Mouse (Mus musculus): ENCODE results near the gene Fkrp. TPM values are rescaled to one million over a fixed set of nuclear protein-coding genes. Genes with fewer than 3 reads are reported as not detected.

Gene Fkrp
- polyA plus RNA-seq, 1 experiment from 2014 or later: 29.0 TPM

- peaks cover 6% of the 10 kb centered on the region for H3K36me3 ChIP-seq (ENCODE audit: control insufficient read depth, insufficient read depth)
- no peak overlapping the region for H3K4me3 ChIP-seq (replicated peaks; ENCODE audit: low read length)
- no peak overlapping the region for H3K27ac ChIP-seq (ENCODE audit: low read length)
- H3K27me3 ChIP-seq (replicated peaks; ENCODE audit: control insufficient read depth, insufficient read depth, low read length): no peaks in the 10 kb centered on the region
- peaks cover 44% of the 10 kb centered on the region for H3K4me1 ChIP-seq (replicated peaks; ENCODE audit: control insufficient read depth, insufficient read depth, low read length)
- H3K4me2 ChIP-seq (ENCODE audit: low read length): no peak overlapping the region
- no peak overlapping the region for H3K9ac ChIP-seq (replicated peaks; ENCODE audit: low read depth, low read length)
- WGBS: 73% methylated on average over 5 of the region's 5 CpGs
- ATAC-seq: no peak
- H3K9me3 ChIP-seq (ENCODE audit: control insufficient read depth, low read length): no peaks in the 10 kb centered on the region
Observed at GRCm38 (mm10) chr7:16820271-16820763, 3.8 kb upstream of the Fkrp start.

- no peak overlapping the region for H3K9ac ChIP-seq (replicated peaks; ENCODE audit: low read depth, low read length)
- H3K27ac ChIP-seq (ENCODE audit: low read length): no peak overlapping the region
- no peaks in the 10 kb centered on the region for H3K27me3 ChIP-seq (replicated peaks; ENCODE audit: control insufficient read depth, insufficient read depth, low read length)
- no peak overlapping the region for H3K4me3 ChIP-seq (replicated peaks; ENCODE audit: low read length)
- no peak for ATAC-seq
- H3K36me3 ChIP-seq (ENCODE audit: control insufficient read depth, insufficient read depth): 0 out of 2 replicates have a peak, but pooled peaks cover 2% of the 10 kb centered on the region
- H3K4me2 ChIP-seq (ENCODE audit: low read length): no peak overlapping the region
- H3K9me3 ChIP-seq (ENCODE audit: control insufficient read depth, low read length): no peaks in the 10 kb centered on the region
- WGBS: 79% methylated on average over 5 of the region's 5 CpGs
- peaks cover 50% of the 10 kb centered on the region for H3K4me1 ChIP-seq (replicated peaks; ENCODE audit: control insufficient read depth, insufficient read depth, low read length)
Observed at GRCm38 (mm10) chr7:16819794-16820193, 3.3 kb upstream of the Fkrp start.

- H3K4me3 ChIP-seq (replicated peaks; ENCODE audit: low read length): peak overlapping the region; percentile 68
- H3K4me2 ChIP-seq (ENCODE audit: low read length): peak overlapping the region; percentile 93
- H3K27me3 ChIP-seq (replicated peaks; ENCODE audit: control insufficient read depth, insufficient read depth, low read length): no peaks in the 10 kb centered on the region
- ATAC-seq: no peak
- H3K4me1 ChIP-seq (replicated peaks; ENCODE audit: control insufficient read depth, insufficient read depth, low read length): peaks cover 51% of the 10 kb centered on the region
- peak overlapping the region; percentile 99 for H3K9ac ChIP-seq (replicated peaks; ENCODE audit: low read depth, low read length)
- H3K36me3 ChIP-seq (ENCODE audit: control insufficient read depth, insufficient read depth): no peaks in the 10 kb centered on the region
- WGBS: 14% methylated on average over 3 of the region's 3 CpGs
- no peaks in the 10 kb centered on the region for H3K9me3 ChIP-seq (ENCODE audit: control insufficient read depth, low read length)
- no peak overlapping the region; the same call in 1 of the 2 replicates for H3K27ac ChIP-seq (ENCODE audit: low read length)
Observed at GRCm38 (mm10) chr7:16817693-16818092, 1.2 kb upstream of the Fkrp start.

- Histone ChIP-seq H3K36me3 (ENCODE audit: control insufficient read depth, insufficient read depth) (no peaks in the 10 kb centered on the region), H3K4me2 (ENCODE audit: low read length) (peak overlapping the region; percentile 93), H3K9me3 (ENCODE audit: control insufficient read depth, low read length) (no peaks in the 10 kb centered on the region), H3K4me1 (replicated peaks; ENCODE audit: control insufficient read depth, insufficient read depth, low read length) (peaks cover 50% of the 10 kb centered on the region), H3K27ac (ENCODE audit: low read length) (peak overlapping the region; percentile 97), H3K27me3 (replicated peaks; ENCODE audit: control insufficient read depth, insufficient read depth, low read length) (peaks cover 5% of the 10 kb centered on the region; the same call in 1 of the 2 replicates), H3K4me3 (replicated peaks; ENCODE audit: low read length) (peak overlapping the region; percentile 68), H3K9ac (replicated peaks; ENCODE audit: low read depth, low read length) (peak overlapping the region; percentile 99)
- WGBS: 0% methylated on average over 49 of the region's 55 CpGs
- ATAC-seq: peak; percentile 73
Observed at GRCm38 (mm10) chr7:16816078-16816474, 456 bp downstream of the Fkrp start.

GRCm38 (mm10) chr7:16815351-16815941, 1.1 kb downstream of the Fkrp start, which contains the start of gene Strn4:
Gene Strn4 (plus strand): TSS chr7:16815889.
- peak within 1 kb of the TSS; percentile 97 for H3K27ac ChIP-seq (ENCODE audit: low read length)
- no peaks in the 10 kb centered on the region for H3K9me3 ChIP-seq (ENCODE audit: control insufficient read depth, low read length)
- H3K4me2 ChIP-seq (ENCODE audit: low read length): peak within 1 kb of the TSS; percentile 93
- H3K27me3 ChIP-seq (replicated peaks; ENCODE audit: control insufficient read depth, insufficient read depth, low read length): peaks cover 6% of the 10 kb centered on the region; the same call in 1 of the 2 replicates
- WGBS: 0% methylated on average over 1 of the region's 1 CpGs
- peak within 1 kb of the TSS; percentile 68 for H3K4me3 ChIP-seq (replicated peaks; ENCODE audit: low read length)
- H3K9ac ChIP-seq (replicated peaks; ENCODE audit: low read depth, low read length): peak within 1 kb of the TSS; percentile 99
- peak; percentile 45 for ATAC-seq
- H3K36me3 ChIP-seq (ENCODE audit: control insufficient read depth, insufficient read depth): no peaks in the 10 kb centered on the region
- H3K4me1 ChIP-seq (replicated peaks; ENCODE audit: control insufficient read depth, insufficient read depth, low read length): peaks cover 54% of the 10 kb centered on the region

GRCm38 (mm10) chr7:16812505-16812904, 4.0 kb downstream of the Fkrp start:
- Histone ChIP-seq H3K4me3 (replicated peaks; ENCODE audit: low read length) (no peak overlapping the region), H3K36me3 (ENCODE audit: control insufficient read depth, insufficient read depth) (no peaks in the 10 kb centered on the region), H3K27ac (ENCODE audit: low read length) (no peak overlapping the region), H3K9me3 (ENCODE audit: control insufficient read depth, low read length) (no peaks in the 10 kb centered on the region), H3K4me1 (replicated peaks; ENCODE audit: control insufficient read depth, insufficient read depth, low read length) (peaks cover 35% of the 10 kb centered on the region), H3K9ac (replicated peaks; ENCODE audit: low read depth, low read length) (no peak overlapping the region), H3K4me2 (ENCODE audit: low read length) (no peak overlapping the region), H3K27me3 (replicated peaks; ENCODE audit: control insufficient read depth, insufficient read depth, low read length) (peaks cover 8% of the 10 kb centered on the region; the same call in 1 of the 2 replicates)
- 70% methylated on average over 2 of the region's 2 CpGs for WGBS
- no peak for ATAC-seq

GRCm38 (mm10) chr7:16811649-16812070, 4.9 kb downstream of the Fkrp start:
- H3K4me3 ChIP-seq (replicated peaks; ENCODE audit: low read length): peak overlapping the region; percentile 62
- H3K9ac ChIP-seq (replicated peaks; ENCODE audit: low read depth, low read length): peak overlapping the region; percentile 75
- 18% methylated on average over 17 of the region's 17 CpGs for WGBS
- H3K4me1 ChIP-seq (replicated peaks; ENCODE audit: control insufficient read depth, insufficient read depth, low read length): peaks cover 32% of the 10 kb centered on the region
- peaks cover 8% of the 10 kb centered on the region; the same call in 1 of the 2 replicates for H3K27me3 ChIP-seq (replicated peaks; ENCODE audit: control insufficient read depth, insufficient read depth, low read length)
- peak overlapping the region; percentile 81 for H3K27ac ChIP-seq (ENCODE audit: low read length)
- ATAC-seq: no peak
- H3K4me2 ChIP-seq (ENCODE audit: low read length): peak overlapping the region; percentile 82
- no peaks in the 10 kb centered on the region for H3K36me3 ChIP-seq (ENCODE audit: control insufficient read depth, insufficient read depth)
- H3K9me3 ChIP-seq (ENCODE audit: control insufficient read depth, low read length): no peaks in the 10 kb centered on the region

- Histone ChIP-seq H3K36me3 (ENCODE audit: control insufficient read depth, insufficient read depth) (no peaks in the 10 kb centered on the region), H3K4me1 (replicated peaks; ENCODE audit: control insufficient read depth, insufficient read depth, low read length) (peaks cover 32% of the 10 kb centered on the region), H3K27ac (ENCODE audit: low read length) (peak overlapping the region; percentile 81), H3K4me3 (replicated peaks; ENCODE audit: low read length) (peak overlapping the region; percentile 62), H3K27me3 (replicated peaks; ENCODE audit: control insufficient read depth, insufficient read depth, low read length) (peaks cover 8% of the 10 kb centered on the region; the same call in 1 of the 2 replicates), H3K9me3 (ENCODE audit: control insufficient read depth, low read length) (no peaks in the 10 kb centered on the region), H3K4me2 (ENCODE audit: low read length) (peak overlapping the region; percentile 82), H3K9ac (replicated peaks; ENCODE audit: low read depth, low read length) (peak overlapping the region; percentile 75)
- WGBS: 7% methylated on average over 83 of the region's 90 CpGs
- peak; percentile 59 for ATAC-seq
Observed at GRCm38 (mm10) chr7:16810920-16811648, 5.4 kb downstream of the Fkrp start.

GRCm38 (mm10) chr7:16810399-16810919, 6.1 kb downstream of the Fkrp start:
- peak overlapping the region; percentile 75 for H3K9ac ChIP-seq (replicated peaks; ENCODE audit: low read depth, low read length)
- H3K4me2 ChIP-seq (ENCODE audit: low read length): peak overlapping the region; percentile 82
- no peak; the same call in 1 of the 2 replicates for ATAC-seq
- peaks cover 29% of the 10 kb centered on the region for H3K4me1 ChIP-seq (replicated peaks; ENCODE audit: control insufficient read depth, insufficient read depth, low read length)
- no peaks in the 10 kb centered on the region for H3K9me3 ChIP-seq (ENCODE audit: control insufficient read depth, low read length)
- 54% methylated on average over 28 of the region's 28 CpGs for WGBS
- H3K27me3 ChIP-seq (replicated peaks; ENCODE audit: control insufficient read depth, insufficient read depth, low read length): peaks cover 8% of the 10 kb centered on the region; the same call in 1 of the 2 replicates
- H3K36me3 ChIP-seq (ENCODE audit: control insufficient read depth, insufficient read depth): no peaks in the 10 kb centered on the region
- peak overlapping the region; percentile 81 for H3K27ac ChIP-seq (ENCODE audit: low read length)
- H3K4me3 ChIP-seq (replicated peaks; ENCODE audit: low read length): peak overlapping the region; percentile 62

Data from forebrain, embryonic 16.5 days (tissue).